Mouse (Mus musculus): ENCODE measurements around the gene Mns1.

DNA sequence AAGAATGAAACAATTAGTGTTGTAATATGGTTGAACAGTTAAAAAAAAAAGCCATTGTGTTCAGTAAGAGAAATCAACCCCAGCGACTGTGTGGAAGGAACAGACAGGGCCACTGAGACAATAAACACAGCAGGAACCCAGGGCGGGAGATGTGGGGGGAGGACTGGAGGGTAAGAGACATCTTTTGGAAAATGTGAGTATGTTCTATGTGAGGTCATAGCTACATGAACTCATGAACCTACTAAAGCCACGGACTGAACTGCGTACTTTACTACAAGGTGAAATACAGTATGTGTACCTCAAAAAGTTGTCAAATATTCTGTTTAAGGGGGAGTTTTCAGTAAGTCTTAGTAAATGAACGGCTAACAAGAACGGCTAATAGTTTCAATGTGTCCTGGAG lies 39.5 kb downstream of the Mns1 start:
- no peak for TF ChIP-seq CTCF (IDR thresholded peaks at IDR 0.05; ENCODE audit: control insufficient read depth, insufficient read depth, insufficient replicate concordance, low read depth, low read length)
- TF ChIP-seq POLR2A (IDR thresholded peaks at IDR 0.05; ENCODE audit: control insufficient read depth, low read depth, low read length): no peak

All from testis, adult 2 months (tissue).